Mouse (Mus musculus): ENCODE measurements around the gene Glrx3. TPM values are rescaled to one million over a fixed set of nuclear protein-coding genes. Genes with fewer than 3 reads are reported as not detected.

The Glrx3 gene
- polyA plus RNA-seq, 1 experiment from 2014 or later, result 131 TPM

- no peak overlapping the region for H3K9ac ChIP-seq
- no peak overlapping the region for H3K4me3 ChIP-seq
- no peak overlapping the region for H3K27ac ChIP-seq
- no peaks in the 10 kb centered on the region for H3K36me3 ChIP-seq
- H3K4me1 ChIP-seq, result peaks cover 4% of the 10 kb centered on the region; the same call in 1 of the 2 replicates
- no peaks in the 10 kb centered on the region for H3K9me3 ChIP-seq (replicated peaks)
- peak overlapping the region; percentile 53 for H3K4me2 ChIP-seq
- 16% methylated on average over 5 of the region's 5 CpGs for WGBS (ENCODE audit: insufficient replicate concordance)
- peak; percentile 40 for ATAC-seq
- H3K27me3 ChIP-seq (replicated peaks), result peaks cover 37% of the 10 kb centered on the region
Observed at GRCm38 (mm10) chr7:137478621-137478982, 41.2 kb downstream of the Glrx3 start.

- ATAC-seq, result no peak
Observed at GRCm38 (mm10) chr7:137480839-137481238, 43.4 kb downstream of the Glrx3 start.

GRCm38 (mm10) chr7:137483987-137484386 is 46.6 kb downstream of the Glrx3 start:
- no peak overlapping the region for H3K4me3 ChIP-seq
- no peak for ATAC-seq
- no peak overlapping the region for H3K27ac ChIP-seq
- no peaks in the 10 kb centered on the region for H3K4me1 ChIP-seq
- 0 out of 2 replicates have a peak, but pooled peaks cover 2% of the 10 kb centered on the region for H3K27me3 ChIP-seq (replicated peaks)
- H3K4me2 ChIP-seq, result no peak overlapping the region
- H3K36me3 ChIP-seq, result no peaks in the 10 kb centered on the region
- no peak overlapping the region for H3K9ac ChIP-seq
- H3K9me3 ChIP-seq (replicated peaks), result no peaks in the 10 kb centered on the region
- WGBS (ENCODE audit: insufficient replicate concordance), result 68% methylated on average over 11 of the region's 11 CpGs

More at GRCm38 (mm10) chr7:137480839-137481238, 43.4 kb downstream of the Glrx3 start:
- Histone ChIP-seq H3K27ac (no peak overlapping the region), H3K4me1 (peaks cover 4% of the 10 kb centered on the region; the same call in 1 of the 2 replicates), H3K9ac (no peak overlapping the region), H3K27me3 (replicated peaks) (peaks cover 28% of the 10 kb centered on the region), H3K9me3 (replicated peaks) (no peaks in the 10 kb centered on the region), H3K36me3 (no peaks in the 10 kb centered on the region), H3K4me2 (no peak overlapping the region), H3K4me3 (no peak overlapping the region)
- 60% methylated on average over 6 of the region's 6 CpGs for WGBS (ENCODE audit: insufficient replicate concordance)

- no peak for ATAC-seq
- H3K36me3 ChIP-seq, result no peaks in the 10 kb centered on the region
- no peaks in the 10 kb centered on the region for H3K4me1 ChIP-seq
- no peaks in the 10 kb centered on the region for H3K9me3 ChIP-seq (replicated peaks)
- no peak overlapping the region for H3K4me2 ChIP-seq
- 56% methylated on average over 5 of the region's 5 CpGs for WGBS (ENCODE audit: insufficient replicate concordance)
- no peak overlapping the region for H3K9ac ChIP-seq
- no peak overlapping the region for H3K4me3 ChIP-seq
- H3K27me3 ChIP-seq (replicated peaks), result no peaks in the 10 kb centered on the region
- no peak overlapping the region for H3K27ac ChIP-seq
Observed at GRCm38 (mm10) chr7:137488391-137488790, 51.0 kb downstream of the Glrx3 start.

- no peak overlapping the region for H3K4me3 ChIP-seq
- no peak overlapping the region for H3K27ac ChIP-seq
- H3K27me3 ChIP-seq (replicated peaks), result no peaks in the 10 kb centered on the region
- ATAC-seq, result no peak
- no peak overlapping the region for H3K4me2 ChIP-seq
- H3K4me1 ChIP-seq, result no peaks in the 10 kb centered on the region
- no peaks in the 10 kb centered on the region for H3K36me3 ChIP-seq
- no peaks in the 10 kb centered on the region for H3K9me3 ChIP-seq (replicated peaks)
- WGBS (ENCODE audit: insufficient replicate concordance), result 57% methylated on average over 4 of the region's 4 CpGs
- H3K9ac ChIP-seq, result no peak overlapping the region
Observed at GRCm38 (mm10) chr7:137490711-137491110, 53.3 kb downstream of the Glrx3 start.

GRCm38 (mm10) chr7:137492307-137492973 is 55.0 kb downstream of the Glrx3 start:
- ATAC-seq, result no peak
- Histone ChIP-seq H3K4me2 (no peak overlapping the region), H3K4me1 (no peaks in the 10 kb centered on the region), H3K9ac (no peak overlapping the region), H3K9me3 (replicated peaks) (no peaks in the 10 kb centered on the region), H3K27me3 (replicated peaks) (no peaks in the 10 kb centered on the region), H3K27ac (no peak overlapping the region), H3K4me3 (no peak overlapping the region), H3K36me3 (no peaks in the 10 kb centered on the region)
- WGBS (ENCODE audit: insufficient replicate concordance), result 39% methylated on average over 8 of the region's 8 CpGs

GRCm38 (mm10) chr7:137498736-137499135 is 61.3 kb downstream of the Glrx3 start:
- 57% methylated on average over 4 of the region's 4 CpGs for WGBS (ENCODE audit: insufficient replicate concordance)
- Histone ChIP-seq H3K4me1 (no peaks in the 10 kb centered on the region), H3K27ac (no peak overlapping the region), H3K9me3 (replicated peaks) (no peaks in the 10 kb centered on the region), H3K9ac (no peak overlapping the region), H3K36me3 (no peaks in the 10 kb centered on the region), H3K4me3 (no peak overlapping the region), H3K4me2 (no peak overlapping the region), H3K27me3 (replicated peaks) (no peaks in the 10 kb centered on the region)
- ATAC-seq, result no peak

GRCm38 (mm10) chr7:137517588-137517987 is 80.2 kb downstream of the Glrx3 start:
- Histone ChIP-seq H3K27me3 (replicated peaks) (no peaks in the 10 kb centered on the region), H3K27ac (no peak overlapping the region), H3K9me3 (replicated peaks) (no peaks in the 10 kb centered on the region), H3K36me3 (no peaks in the 10 kb centered on the region), H3K9ac (no peak overlapping the region), H3K4me2 (no peak overlapping the region), H3K4me3 (no peak overlapping the region), H3K4me1 (no peaks in the 10 kb centered on the region)
- no peak for ATAC-seq

GRCm38 (mm10) chr7:137518028-137518576 is 80.7 kb downstream of the Glrx3 start:
- Histone ChIP-seq H3K27me3 (replicated peaks) (no peaks in the 10 kb centered on the region), H3K4me3 (no peak overlapping the region), H3K36me3 (no peaks in the 10 kb centered on the region), H3K27ac (no peak overlapping the region), H3K9me3 (replicated peaks) (no peaks in the 10 kb centered on the region), H3K4me1 (no peaks in the 10 kb centered on the region), H3K9ac (no peak overlapping the region), H3K4me2 (no peak overlapping the region)
- WGBS (ENCODE audit: insufficient replicate concordance), result 46% methylated on average over 5 of the region's 5 CpGs
- no peak for ATAC-seq

Other genes with a start within 250 kb of the Glrx3 start
- 0.07 and 0.10 TPM in 2 replicates for gene Ebf3, start 123.2 kb upstream of the Glrx3 start, polyA plus RNA-seq (2016; fragmentation: Nextera tagmentation; extraction: Ambion mirVana)
- 9.3 and 12.1 TPM in 2 replicates for gene 9430038I01Rik, start 26.9 kb upstream of the Glrx3 start, polyA plus RNA-seq (2016; fragmentation: Nextera tagmentation; extraction: Ambion mirVana)